Mouse (Mus musculus) layer of hippocampus, adult 11-12 months (tissue): ENCODE data around the gene Ifitm10.
"Not testable (repeated sequence)": the region's sequence is repeated elsewhere in the genome, so short reads cannot be mapped to it uniquely, and the experiment has no call there.

ENCODE experiments used
- DNase-seq: peaks from one replicate; pipeline ENCODE4 v3.0.0; 2022; ENCODE audit warnings: low spot score

Ifitm10 gene

GRCm38 (mm10) chr7:142373641-142374412 lies at the start of gene Ifitm10:
TSS of gene Ifitm10 (minus strand) at chr7:142373753.
- no peak for DNase-seq

GRCm38 (mm10) chr7:142421826-142422225 lies 48.3 kb upstream of the Ifitm10 start:
- DNase-seq = no peak

- no peak for DNase-seq
Measured at GRCm38 (mm10) chr7:142419887-142420286, 46.3 kb upstream of the Ifitm10 start.

- DNase-seq = no peak
Measured at GRCm38 (mm10) chr7:142418679-142419078, 45.1 kb upstream of the Ifitm10 start.

GRCm38 (mm10) chr7:142418027-142418426 lies 44.5 kb upstream of the Ifitm10 start:
- DNase-seq = no peak

GRCm38 (mm10) chr7:142416225-142416624 lies 42.7 kb upstream of the Ifitm10 start:
- DNase-seq = no peak

- DNase-seq = no peak
Measured at GRCm38 (mm10) chr7:142415314-142415713, 41.8 kb upstream of the Ifitm10 start.

- no peak for DNase-seq
Measured at GRCm38 (mm10) chr7:142413285-142413684, 39.7 kb upstream of the Ifitm10 start.

- DNase-seq = no peak
Measured at GRCm38 (mm10) chr7:142409603-142410002, 36.0 kb upstream of the Ifitm10 start.

- no peak for DNase-seq
Measured at GRCm38 (mm10) chr7:142408686-142409085, 35.1 kb upstream of the Ifitm10 start.

GRCm38 (mm10) chr7:142407935-142408334 lies 34.4 kb upstream of the Ifitm10 start:
- DNase-seq = no peak

- DNase-seq = not testable (repeated sequence)
Measured at GRCm38 (mm10) chr7:142405134-142405533, 31.6 kb upstream of the Ifitm10 start.

- DNase-seq = peak; percentile 56
Measured at GRCm38 (mm10) chr7:142403591-142403990, 30.0 kb upstream of the Ifitm10 start.

- DNase-seq = no peak
Measured at GRCm38 (mm10) chr7:142400750-142401142, 27.2 kb upstream of the Ifitm10 start.

- no peak for DNase-seq
Measured at GRCm38 (mm10) chr7:142400112-142400749, 26.7 kb upstream of the Ifitm10 start.

GRCm38 (mm10) chr7:142399250-142399649 lies 25.7 kb upstream of the Ifitm10 start:
- no peak for DNase-seq

GRCm38 (mm10) chr7:142398052-142398451 lies 24.5 kb upstream of the Ifitm10 start:
- no peak for DNase-seq

GRCm38 (mm10) chr7:142396611-142397010 lies 23.1 kb upstream of the Ifitm10 start:
- DNase-seq = no peak

GRCm38 (mm10) chr7:142395472-142395871 lies 21.9 kb upstream of the Ifitm10 start:
- no peak for DNase-seq

GRCm38 (mm10) chr7:142394261-142395190 lies 21.0 kb upstream of the Ifitm10 start:
- no peak for DNase-seq

- no peak for DNase-seq
Measured at GRCm38 (mm10) chr7:142393191-142393590, 19.6 kb upstream of the Ifitm10 start.

GRCm38 (mm10) chr7:142391609-142392008 lies 18.1 kb upstream of the Ifitm10 start:
- DNase-seq = no peak
